Mouse (Mus musculus): ENCODE results near the gene Ctla2b. TPM values are rescaled to one million over a fixed set of nuclear protein-coding genes. Genes with fewer than 3 reads are reported as not detected.
"Not testable (repeated sequence)": the region's sequence is repeated elsewhere in the genome, so short reads cannot be mapped to it uniquely, and the experiment has no call there.

Ctla2b gene
- polyA plus RNA-seq (2016; fragmentation: Nextera tagmentation; extraction: Ambion mirVana) = 1.4 and 1.5 TPM in 2 replicates

- H3K36me3 ChIP-seq = no peaks in the 10 kb centered on the region
- no peak within 1 kb of the TSS for H3K27ac ChIP-seq
- 73% methylated on average over 3 of the region's 3 CpGs for WGBS
- no peak within 1 kb of the TSS for H3K4me2 ChIP-seq (replicated peaks)
- no peak within 1 kb of the TSS for H3K9ac ChIP-seq
- no peak within 1 kb of the TSS for H3K4me3 ChIP-seq
- H3K9me3 ChIP-seq = no peaks in the 10 kb centered on the region
- ATAC-seq (ENCODE audit: insufficient number of reproducible peaks, insufficient read depth, low FRiP score, low TSS enrichment) = no peak
- no peaks in the 10 kb centered on the region for H3K4me1 ChIP-seq
- H3K27me3 ChIP-seq = no peaks in the 10 kb centered on the region
Observed at GRCm38 (mm10) chr13:60897328-60897727, at the start of gene Ctla2b. Gene Ctla2b, minus strand, starts transcription at chr13:60897447.

GRCm38 (mm10) chr13:60941884-60942283 lies 44.6 kb upstream of the Ctla2b start, which contains the start of gene Tpbpa:
Gene Tpbpa, minus strand, starts transcription at chr13:60941984.
- not testable (repeated sequence) for H3K27me3 ChIP-seq

GRCm38 (mm10) chr13:60936500-60936901 lies 39.3 kb upstream of the Ctla2b start, which contains the start of the genes Gm49391 and Ctla2a:
Gene Gm49391, minus strand, starts transcription at chr13:60936571.
Gene Ctla2a, minus strand, starts transcription at chr13:60936625.
- Histone ChIP-seq H3K4me3 (no peak within 1 kb of the TSS), H3K36me3 (no peaks in the 10 kb centered on the region), H3K27me3 (no peaks in the 10 kb centered on the region), H3K4me2 (replicated peaks) (no peak within 1 kb of the TSS), H3K4me1 (no peaks in the 10 kb centered on the region), H3K9me3 (peaks cover 5% of the 10 kb centered on the region; the same call in 1 of the 2 replicates), H3K9ac (no peak within 1 kb of the TSS), H3K27ac (no peak within 1 kb of the TSS)
- 65% methylated on average over 5 of the region's 5 CpGs for WGBS
- no peak for ATAC-seq (ENCODE audit: insufficient number of reproducible peaks, insufficient read depth, low FRiP score, low TSS enrichment)

More at GRCm38 (mm10) chr13:60941884-60942283, 44.6 kb upstream of the Ctla2b start, which contains the start of gene Tpbpa:
- not testable (repeated sequence) for H3K9me3 ChIP-seq; H3K4me2 ChIP-seq (replicated peaks); H3K4me1 ChIP-seq; ATAC-seq (ENCODE audit: insufficient number of reproducible peaks, insufficient read depth, low FRiP score, low TSS enrichment); H3K9ac ChIP-seq; H3K36me3 ChIP-seq; H3K4me3 ChIP-seq; H3K27ac ChIP-seq
- WGBS = 78% methylated on average over 3 of the region's 3 CpGs

GRCm38 (mm10) chr13:60935490-60935889 lies 38.2 kb upstream of the Ctla2b start, which contains the start of gene Gm49393:
Gene Gm49393, minus strand, starts transcription at chr13:60935590.
- H3K4me2 ChIP-seq (replicated peaks); ATAC-seq (ENCODE audit: insufficient number of reproducible peaks, insufficient read depth, low FRiP score, low TSS enrichment); H3K4me1 ChIP-seq; H3K27ac ChIP-seq; H3K9ac ChIP-seq; H3K27me3 ChIP-seq; H3K9me3 ChIP-seq; H3K4me3 ChIP-seq; H3K36me3 ChIP-seq: not testable (repeated sequence)
- WGBS = 69% methylated on average over 2 of the region's 2 CpGs

- not testable (repeated sequence) for H3K4me3 ChIP-seq; H3K9ac ChIP-seq; H3K4me2 ChIP-seq (replicated peaks); H3K27me3 ChIP-seq; H3K27ac ChIP-seq; H3K9me3 ChIP-seq; H3K36me3 ChIP-seq; ATAC-seq (ENCODE audit: insufficient number of reproducible peaks, insufficient read depth, low FRiP score, low TSS enrichment); H3K4me1 ChIP-seq
- 88% methylated on average over 2 of the region's 2 CpGs for WGBS
Observed at GRCm38 (mm10) chr13:60904780-60905179, 7.5 kb upstream of the Ctla2b start, which contains the start of gene Tpbpb. Gene Tpbpb, minus strand, starts transcription at chr13:60904880.

- not testable (repeated sequence) for H3K9me3 ChIP-seq; H3K4me1 ChIP-seq; H3K4me2 ChIP-seq (replicated peaks); H3K36me3 ChIP-seq; H3K27ac ChIP-seq; ATAC-seq (ENCODE audit: insufficient number of reproducible peaks, insufficient read depth, low FRiP score, low TSS enrichment); H3K4me3 ChIP-seq; H3K27me3 ChIP-seq; H3K9ac ChIP-seq
- 80% methylated on average over 8 of the region's 8 CpGs for WGBS
Observed at GRCm38 (mm10) chr13:60896794-60897193, 453 bp downstream of the Ctla2b start, which contains the start of gene Gm49392. Gene Gm49392, minus strand, starts transcription at chr13:60896894.

GRCm38 (mm10) chr13:60895406-60896160 lies 1.7 kb downstream of the Ctla2b start:
- no peak for ATAC-seq (ENCODE audit: insufficient number of reproducible peaks, insufficient read depth, low FRiP score, low TSS enrichment)
- Histone ChIP-seq H3K36me3 (no peaks in the 10 kb centered on the region), H3K4me2 (replicated peaks) (no peak overlapping the region), H3K27me3 (no peaks in the 10 kb centered on the region), H3K27ac (no peak overlapping the region), H3K4me1 (no peaks in the 10 kb centered on the region), H3K4me3 (no peak overlapping the region), H3K9ac (no peak overlapping the region), H3K9me3 (no peaks in the 10 kb centered on the region)

- Histone ChIP-seq H3K4me1 (no peaks in the 10 kb centered on the region), H3K27ac (no peak overlapping the region), H3K4me2 (replicated peaks) (no peak overlapping the region), H3K36me3 (no peaks in the 10 kb centered on the region), H3K9me3 (no peaks in the 10 kb centered on the region), H3K4me3 (no peak overlapping the region), H3K9ac (no peak overlapping the region), H3K27me3 (no peaks in the 10 kb centered on the region)
- ATAC-seq (ENCODE audit: insufficient number of reproducible peaks, insufficient read depth, low FRiP score, low TSS enrichment) = no peak
- WGBS = 77% methylated on average over 1 of the region's 1 CpGs
Observed at GRCm38 (mm10) chr13:60892301-60892700, 4.9 kb downstream of the Ctla2b start.

- Histone ChIP-seq H3K27me3 (no peaks in the 10 kb centered on the region), H3K4me3 (no peak within 1 kb of the TSS), H3K4me1 (no peaks in the 10 kb centered on the region), H3K36me3 (no peaks in the 10 kb centered on the region), H3K4me2 (replicated peaks) (no peak within 1 kb of the TSS), H3K9ac (no peak within 1 kb of the TSS), H3K27ac (no peak within 1 kb of the TSS), H3K9me3 (no peaks in the 10 kb centered on the region)
- ATAC-seq (ENCODE audit: insufficient number of reproducible peaks, insufficient read depth, low FRiP score, low TSS enrichment) = no peak
- WGBS = 75% methylated on average over 1 of the region's 1 CpGs
Observed at GRCm38 (mm10) chr13:60864281-60864680, 33.0 kb downstream of the Ctla2b start, which contains the start of gene 4930486L24Rik. Gene 4930486L24Rik, minus strand, starts transcription at chr13:60864475.

- ATAC-seq (ENCODE audit: insufficient number of reproducible peaks, insufficient read depth, low FRiP score, low TSS enrichment) = no peak
- WGBS = 77% methylated on average over 4 of the region's 4 CpGs
- Histone ChIP-seq H3K4me2 (replicated peaks) (no peak overlapping the region), H3K27me3 (no peaks in the 10 kb centered on the region), H3K27ac (no peak overlapping the region), H3K4me1 (no peaks in the 10 kb centered on the region), H3K9ac (no peak overlapping the region), H3K36me3 (no peaks in the 10 kb centered on the region), H3K9me3 (no peaks in the 10 kb centered on the region), H3K4me3 (no peak overlapping the region)
Observed at GRCm38 (mm10) chr13:60848241-60849120, 48.8 kb downstream of the Ctla2b start.

All from embryonic facial prominence, embryonic 12.5 days (tissue).